Mouse (Mus musculus): Measurements from ENCODE around the gene Cradd. TPM values are rescaled to one million over a fixed set of nuclear protein-coding genes. Genes with fewer than 3 reads are reported as not detected.

The Cradd gene
- 8.7 and 9.9 TPM in 2 replicates for polyA plus RNA-seq (2012; rRNA removed)

GRCm38 (mm10) chr10:95323393-95324277 is at the start of gene Cradd:
Gene Cradd (minus strand): TSS chr10:95324133.

Other genes with a start within 250 kb of the Cradd start
- gene Socs2, start 93.0 kb upstream of the Cradd start, polyA plus RNA-seq (2012; rRNA removed), result 50.8 and 52.2 TPM in 2 replicates
- gene Mrpl42, start 177.8 kb upstream of the Cradd start, polyA plus RNA-seq (2012; rRNA removed), result 185 and 204 TPM in 2 replicates
- gene Ube2n, start 191.0 kb upstream of the Cradd start, polyA plus RNA-seq (2012; rRNA removed), result 227 and 257 TPM in 2 replicates
- 56.7 and 62.5 TPM in 2 replicates for gene Nudt4, start 240.0 kb upstream of the Cradd start, polyA plus RNA-seq (2012; rRNA removed)